8 mouse cellular contexts compared by ENCODE assay signal in genomic region chr9:20581175-20581634, GRCm38 (mm10). TPM values are rescaled to one million over a fixed set of nuclear protein-coding genes. Genes with fewer than 3 reads are reported as not detected.
A peak's percentile ranks its signal among the peaks of the same experiment; 100 is the strongest.
DNase-seq lines count a peak whose midpoint lies in the region; ATAC-seq and TF ChIP-seq lines count a peak whose summit lies in the region.

Gene Zfp846, plus strand, starts transcription at chr9:20581291.

- H3K4me3 ChIP-seq in cortical plate, adult 2 months (ENCODE audit: insufficient read depth, low read length), result peak within 1 kb of the TSS; percentile 52
- H3K4me3 ChIP-seq in megakaryocyte, embryonic 14.5 days (replicated peaks), result peak within 1 kb of the TSS; percentile 93

- H3K27me3 ChIP-seq in megakaryocyte, embryonic 14.5 days (replicated peaks), result peaks cover 7% of the 10 kb centered on the region

- H3K27ac ChIP-seq in cortical plate, adult 2 months (ENCODE audit: insufficient read depth, low read length), result 0 out of 2 replicates have a peak within 1 kb of the TSS, but pooled peaks have one; percentile 30

- peak; percentile 38; the same call in 1 of the 2 replicates for TF ChIP-seq POLR2A in cortical plate, adult 2 months (IDR thresholded peaks at IDR 0.05; ENCODE audit: extremely low read depth, insufficient read depth, low read length)

- H3K4me1 ChIP-seq in cortical plate, adult 2 months (ENCODE audit: control insufficient read depth, insufficient read depth, low read length), result no peaks in the 10 kb centered on the region; the same call in 1 of the 2 replicates
- H3K4me1 ChIP-seq in megakaryocyte, embryonic 14.5 days, result peaks cover 11% of the 10 kb centered on the region

- H3K9me3 ChIP-seq in megakaryocyte, embryonic 14.5 days, result peaks cover 23% of the 10 kb centered on the region

- TF ChIP-seq CTCF in cortical plate, adult 2 months (IDR thresholded peaks at IDR 0.05; ENCODE audit: extremely low read depth, insufficient read depth, low read length), result no peak

- ATAC-seq in activated CD4-positive, CD25-positive, alpha-beta regulatory T cell, adult 4 months, result peak; percentile 98

- peak; percentile 97 to 98 for DNase-seq in gastrocnemius, adult 8-10 months (ENCODE audit: low spot score in 2 of 2)
- DNase-seq in hindlimb bud, embryonic 11.5 days (ENCODE audit: extremely low spot score, low read depth, low spot score), result peak; percentile 77
- DNase-seq in left cerebral cortex, adult 8-10 months (ENCODE audit: low spot score in 2 of 2), result peak; percentile 99 to 100
- peak; percentile 99 to 100 for DNase-seq in right cerebral cortex, postnatal 10 days (ENCODE audit: low spot score in 2 of 2)
- peak; percentile 97 for DNase-seq in urinary bladder, postnatal 25 days (ENCODE audit: low spot score)

- H3K36me3 ChIP-seq in megakaryocyte, embryonic 14.5 days (replicated peaks; ENCODE audit: low read length), result no peaks in the 10 kb centered on the region

RNA-seq across cellular contexts. Expression of gene Zfp846, which starts in this region (rescaled TPM):
- 10 to 100 TPM in 1 of 2 experiments, 1 to 10 TPM in 1; 9.0 to 16.1 TPM for polyA plus RNA-seq in activated CD4-positive, CD25-positive, alpha-beta regulatory T cell, adult 4 months (2017; shearing (Covaris generic))
- 11.9 TPM in 2 replicates for polyA plus RNA-seq in cortical plate, adult 2 months (2012; rRNA removed)
- total RNA-seq in gastrocnemius, adult 8-10 months (2022), result 1 to 10 TPM; 2.0 to 4.2 (median 2.5) TPM
- 10 to 100 TPM; 16.4 to 21.1 (median 18.7) TPM for total RNA-seq in left cerebral cortex, adult 8-10 months (2022)
- polyA plus RNA-seq in megakaryocyte, embryonic 14.5 days (2012; ENCODE audit: insufficient read depth, low replicate concordance), result 1.6 TPM in 1 of 2 replicates, not detected in the other

Comparison
In these comparisons a context has a peak if more than half of its experiments do, and no peak if none do; other contexts are left out.
1. Peak in every context shown above with its lines: DNase-seq, ATAC-seq, H3K4me3 ChIP-seq and H3K27ac ChIP-seq.